Mouse (Mus musculus) forebrain, embryonic 12.5 days (tissue): Measurements from ENCODE around the gene Mta1. TPM values are rescaled to one million over a fixed set of nuclear protein-coding genes. Genes with fewer than 3 reads are reported as not detected.

Source experiments
- ATAC-seq: fragments of 200-750 bp; cut with Nextera tagmentation; 2 replicates; pipeline ENCODE4 v1.8.0; 2017; ENCODE audit warnings: moderate TSS enrichment; ENCODE audit not compliant: low FRiP score
- H3K27ac ChIP-seq: fragments of 300-500 bp; sonication (generic); 2 replicates; pipeline ENCODE4 v1.5.1; 2016; ENCODE audit warnings: mild to moderate bottlenecking
- H3K27me3 ChIP-seq: fragments of 300-500 bp; sonication (generic); 2 replicates; pipeline ENCODE4 v1.6.1; 2016; ENCODE audit warnings: mild to moderate bottlenecking
- H3K36me3 ChIP-seq: fragments of 300-500 bp; sonication (generic); replicated peaks from 2 replicates; pipeline ENCODE4 v1.6.1; 2016; ENCODE audit warnings: mild to moderate bottlenecking
- H3K4me1 ChIP-seq: fragments of 300-500 bp; sonication (generic); 2 replicates; pipeline ENCODE4 v1.6.1; 2016
- H3K4me2 ChIP-seq: fragments of 300-500 bp; sonication (generic); 2 replicates; pipeline ENCODE4 v1.6.1; 2016; ENCODE audit warnings: mild to moderate bottlenecking, moderate library complexity
- H3K4me3 ChIP-seq: fragments of 300-500 bp; sonication (generic); replicated peaks from 2 replicates; pipeline ENCODE4 v1.5.1; 2016; ENCODE audit warnings: mild to moderate bottlenecking
- H3K9ac ChIP-seq: fragments of 300-500 bp; sonication (generic); 2 replicates; pipeline ENCODE4 v1.6.1; 2016; ENCODE audit warnings: mild to moderate bottlenecking
- H3K9me3 ChIP-seq: fragments of 300-500 bp; sonication (generic); 2 replicates; pipeline ENCODE4 v1.6.1; 2016
- WGBS: fragments of 180-500 bp; shearing (Covaris S2); methylation state at CpG from one replicate; pipeline ENCODE4 v1.1.7; 2016; 5-methylcytosine and 5-hydroxymethylcytosine counted together
- polyA plus RNA-seq: library from polyadenylated mRNA; unstranded; fragments of >200 nt; fragmentation: Nextera tagmentation; extraction: Ambion mirVana; gene quantifications from 2 replicates; pipeline ENCODE4 v1.2.1, GENCODE M21; 2016

Gene Mta1
- 22.2 and 22.7 TPM in 2 replicates for polyA plus RNA-seq

DNA sequence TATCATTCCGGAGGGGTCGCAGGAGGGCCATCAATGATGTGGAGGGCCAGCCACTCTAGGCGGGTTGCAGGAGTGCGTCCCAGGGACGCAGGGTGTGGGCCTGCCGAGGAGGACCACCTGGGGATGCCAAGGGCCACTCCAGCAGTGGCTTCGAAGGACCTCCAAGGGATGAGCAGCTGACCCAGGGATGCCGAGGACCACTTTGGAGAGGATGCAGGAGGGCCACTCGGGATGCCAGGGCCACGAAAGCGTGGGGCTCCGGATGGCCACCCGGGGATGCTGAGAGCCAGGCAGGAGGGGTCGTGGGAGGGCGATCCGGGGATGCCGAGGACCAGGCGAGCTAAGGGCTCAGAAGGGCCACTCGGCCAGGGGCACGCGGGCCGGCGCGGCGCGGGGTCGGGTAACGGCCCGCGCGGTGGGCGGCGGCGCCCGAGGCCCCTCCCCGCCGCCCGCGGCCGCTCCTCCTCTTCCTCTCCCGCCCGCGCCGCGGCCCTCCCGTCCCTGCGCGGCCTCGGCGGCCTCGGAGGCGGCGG is at the start of gene Mta1:
Mta1 (plus strand) TSS at position 530 of the 533 bp plus-strand sequence.
- no peaks in the 10 kb centered on the region for H3K27me3 ChIP-seq
- no peaks in the 10 kb centered on the region for H3K9me3 ChIP-seq
- peak within 1 kb of the TSS; percentile 100 for H3K9ac ChIP-seq
- ATAC-seq: peak; percentile 82
- 3% methylated on average over 13 of the region's 53 CpGs for WGBS
- H3K27ac ChIP-seq: peak within 1 kb of the TSS; percentile 87
- H3K36me3 ChIP-seq: no peaks in the 10 kb centered on the region; the same call in 1 of the 2 replicates
- H3K4me2 ChIP-seq: peak within 1 kb of the TSS; percentile 92
- peaks cover 36% of the 10 kb centered on the region for H3K4me1 ChIP-seq
- peak within 1 kb of the TSS; percentile 99 for H3K4me3 ChIP-seq

DNA sequence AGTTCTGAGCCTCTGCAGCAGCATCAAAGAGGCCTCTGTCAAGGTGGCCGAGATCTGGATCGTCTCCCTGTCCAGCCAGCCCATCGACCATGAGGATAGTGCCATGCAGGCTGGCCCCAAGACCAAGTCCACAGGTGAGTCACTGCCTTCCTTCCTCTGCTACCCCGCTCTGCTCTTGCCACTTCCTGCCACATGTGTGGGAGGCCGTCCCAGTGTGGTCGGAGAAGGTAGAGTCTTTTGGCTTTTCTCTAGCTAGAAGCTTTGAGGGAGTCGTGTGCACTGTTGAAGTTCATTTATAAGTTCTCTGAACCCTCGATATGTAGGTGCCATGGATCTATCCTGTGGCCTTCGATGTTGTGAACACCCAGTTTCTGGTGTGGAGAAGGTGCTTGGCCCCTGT is 48.2 kb upstream of the Mta1 start:
- Histone ChIP-seq H3K27me3 (no peaks in the 10 kb centered on the region), H3K9ac (no peak overlapping the region), H3K9me3 (no peaks in the 10 kb centered on the region), H3K36me3 (peaks cover 88% of the 10 kb centered on the region), H3K27ac (no peak overlapping the region), H3K4me2 (no peak overlapping the region), H3K4me1 (no peaks in the 10 kb centered on the region), H3K4me3 (no peak overlapping the region)
- WGBS: 94% methylated on average over 9 of the region's 9 CpGs
- ATAC-seq: no peak

DNA sequence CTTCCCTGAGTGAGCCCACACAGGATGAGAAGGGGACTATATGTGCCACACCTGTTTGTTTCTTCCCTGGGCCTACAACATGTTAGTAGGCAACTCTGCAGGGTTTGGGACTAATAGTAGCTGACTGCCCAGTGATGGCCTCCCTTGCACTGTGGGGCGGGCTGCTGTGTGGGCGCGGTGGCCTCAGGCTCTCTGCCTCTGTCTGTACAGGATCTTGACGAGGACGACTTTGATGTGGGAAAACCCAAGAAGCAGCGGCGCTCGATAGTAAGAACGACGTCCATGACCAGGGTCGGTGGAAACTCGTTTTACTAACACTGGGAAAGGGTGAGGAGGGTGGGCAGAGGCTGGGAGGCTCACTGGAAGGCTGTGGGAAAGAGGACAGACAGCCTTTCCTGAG is 47.4 kb upstream of the Mta1 start:
- Histone ChIP-seq H3K4me1 (no peaks in the 10 kb centered on the region), H3K36me3 (peaks cover 86% of the 10 kb centered on the region), H3K9ac (no peak overlapping the region), H3K4me3 (no peak overlapping the region), H3K9me3 (no peaks in the 10 kb centered on the region), H3K4me2 (no peak overlapping the region), H3K27ac (no peak overlapping the region), H3K27me3 (no peaks in the 10 kb centered on the region)
- ATAC-seq: no peak
- WGBS: 85% methylated on average over 12 of the region's 12 CpGs

DNA sequence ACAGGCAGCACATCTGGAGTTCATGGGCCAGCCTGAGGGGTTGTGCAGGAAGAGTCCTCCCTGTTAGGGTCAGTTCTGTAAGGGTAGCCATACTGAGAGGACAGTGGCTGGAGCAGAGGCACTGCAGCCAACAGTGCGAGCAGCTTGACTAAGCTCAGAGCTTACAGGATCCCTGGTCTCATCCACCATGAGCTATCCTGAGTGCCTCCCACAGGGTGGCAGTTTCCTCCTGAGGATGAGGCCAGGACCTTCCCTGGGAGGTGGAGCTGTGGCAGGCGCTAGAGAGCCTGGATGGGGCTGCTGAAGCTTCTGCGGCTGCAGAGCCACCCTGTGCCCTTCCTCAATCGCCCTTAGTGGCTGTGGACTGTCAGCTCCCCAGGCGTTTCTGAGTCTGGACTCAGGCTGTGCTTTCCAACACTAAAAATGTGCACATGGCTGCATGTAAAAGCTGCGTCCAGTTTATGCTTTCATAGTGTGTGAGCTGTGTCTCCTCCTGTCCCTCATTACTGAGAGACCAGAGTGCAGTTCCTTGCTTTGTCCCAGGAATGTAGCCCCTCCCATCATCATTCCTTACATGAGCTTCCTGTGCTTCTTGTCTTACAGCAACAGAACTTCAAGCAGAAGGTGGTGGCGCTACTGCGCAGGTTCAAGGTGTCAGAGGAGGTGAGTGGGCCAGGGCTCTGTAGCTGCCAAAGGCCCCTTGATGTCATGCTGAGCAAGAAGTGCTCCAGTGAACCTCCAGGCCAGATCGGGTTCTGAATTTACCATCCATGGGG is 46.3 kb upstream of the Mta1 start:
- Histone ChIP-seq H3K4me2 (no peak overlapping the region), H3K9ac (no peak overlapping the region), H3K4me3 (no peak overlapping the region), H3K27ac (0 out of 2 replicates have a peak overlapping the region, but pooled peaks have one; percentile 53), H3K9me3 (no peaks in the 10 kb centered on the region), H3K36me3 (peaks cover 82% of the 10 kb centered on the region), H3K27me3 (no peaks in the 10 kb centered on the region), H3K4me1 (no peaks in the 10 kb centered on the region)
- no peak for ATAC-seq
- WGBS: 64% methylated on average over 9 of the region's 9 CpGs

DNA sequence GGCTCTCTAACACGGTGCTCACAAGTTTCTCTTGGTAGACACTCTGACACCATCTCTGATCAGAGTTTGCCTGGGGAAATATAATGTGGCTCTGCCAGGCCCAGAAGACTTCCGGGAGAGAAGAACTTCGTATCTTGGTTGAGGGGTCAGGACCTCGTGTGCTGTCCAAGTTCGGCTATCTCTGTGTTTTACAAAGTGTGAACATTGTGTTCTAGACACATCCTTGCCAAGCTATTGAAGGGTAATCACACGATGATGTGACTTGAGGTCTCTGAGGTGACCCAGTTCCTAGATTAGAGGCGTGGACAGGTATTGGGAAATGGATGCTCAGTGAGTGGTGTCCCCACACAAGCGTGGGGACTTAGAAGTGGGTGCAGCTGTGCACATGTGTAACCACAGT is 42.0 kb upstream of the Mta1 start:
- Histone ChIP-seq H3K27ac (no peak overlapping the region), H3K4me3 (no peak overlapping the region), H3K9ac (no peak overlapping the region), H3K27me3 (no peaks in the 10 kb centered on the region), H3K4me1 (no peaks in the 10 kb centered on the region), H3K36me3 (peaks cover 82% of the 10 kb centered on the region), H3K4me2 (no peak overlapping the region), H3K9me3 (no peaks in the 10 kb centered on the region)
- WGBS: 92% methylated on average over 8 of the region's 8 CpGs
- ATAC-seq: no peak

DNA sequence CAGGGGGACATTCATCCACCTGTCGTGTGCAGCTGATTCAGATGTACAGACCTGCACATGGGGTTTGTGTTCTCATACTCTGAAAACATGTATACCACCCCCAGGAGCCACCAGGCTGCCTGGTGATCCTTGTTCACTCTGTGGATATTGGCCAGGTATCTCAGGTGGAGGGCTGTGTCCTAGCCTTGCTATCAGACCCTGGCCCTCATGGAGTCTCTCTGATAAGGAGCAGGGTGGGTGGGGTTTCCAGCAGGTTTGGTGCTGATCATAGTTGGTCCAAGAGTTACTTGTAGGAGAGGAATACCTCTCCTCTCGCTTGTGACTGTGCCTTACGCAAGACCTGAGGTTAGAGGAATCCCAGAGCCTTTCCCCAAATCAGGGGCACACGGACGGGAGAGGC is 37.9 kb upstream of the Mta1 start:
- Histone ChIP-seq H3K9ac (no peak overlapping the region), H3K9me3 (no peaks in the 10 kb centered on the region), H3K27me3 (no peaks in the 10 kb centered on the region), H3K4me1 (no peaks in the 10 kb centered on the region), H3K36me3 (peaks cover 84% of the 10 kb centered on the region), H3K4me3 (no peak overlapping the region), H3K4me2 (no peak overlapping the region), H3K27ac (no peak overlapping the region)
- ATAC-seq: no peak
- WGBS: 86% methylated on average over 5 of the region's 5 CpGs

DNA sequence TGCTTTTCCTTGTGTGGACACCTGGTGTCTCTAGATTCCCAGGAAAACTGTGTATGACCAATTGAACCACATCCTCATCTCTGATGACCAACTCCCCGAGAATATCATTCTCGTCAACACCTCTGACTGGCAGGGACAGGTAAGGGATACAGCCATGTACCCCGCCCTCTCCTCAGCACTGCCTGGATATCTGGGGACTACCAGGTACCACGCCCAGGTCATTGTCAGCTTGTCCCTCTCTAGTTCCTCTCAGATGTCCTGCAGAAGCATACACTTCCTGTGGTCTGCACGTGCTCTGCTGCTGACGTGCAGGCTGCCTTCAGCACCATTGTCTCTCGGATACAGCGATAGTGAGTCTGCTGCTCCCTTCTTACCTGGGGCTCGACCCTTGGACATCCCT is 36.5 kb upstream of the Mta1 start:
- H3K4me3 ChIP-seq: no peak overlapping the region
- peaks cover 89% of the 10 kb centered on the region for H3K36me3 ChIP-seq
- no peak for ATAC-seq
- H3K4me2 ChIP-seq: no peak overlapping the region
- H3K27ac ChIP-seq: no peak overlapping the region
- H3K9me3 ChIP-seq: no peaks in the 10 kb centered on the region
- no peak overlapping the region for H3K9ac ChIP-seq
- no peaks in the 10 kb centered on the region for H3K27me3 ChIP-seq
- no peaks in the 10 kb centered on the region for H3K4me1 ChIP-seq
- 92% methylated on average over 9 of the region's 9 CpGs for WGBS

DNA sequence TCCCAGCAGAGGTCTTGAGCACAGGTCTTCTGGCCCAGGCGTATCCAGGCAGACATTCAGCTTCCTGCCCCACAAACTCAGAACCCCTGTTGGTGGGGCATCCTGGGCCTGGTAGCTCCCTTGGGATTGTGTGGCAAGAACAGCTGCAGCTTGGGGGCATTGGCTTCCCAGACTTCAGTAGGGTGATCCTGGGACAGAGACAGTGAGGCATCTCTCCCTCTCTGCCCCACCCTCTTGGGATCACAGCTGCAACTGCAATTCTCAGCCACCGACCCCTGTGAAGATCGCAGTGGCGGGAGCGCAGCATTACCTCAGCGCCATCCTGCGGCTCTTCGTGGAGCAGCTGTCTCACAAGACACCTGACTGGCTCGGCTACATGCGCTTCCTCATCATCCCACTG is 35.9 kb upstream of the Mta1 start:
- no peaks in the 10 kb centered on the region for H3K9me3 ChIP-seq
- H3K4me1 ChIP-seq: no peaks in the 10 kb centered on the region
- H3K4me2 ChIP-seq: no peak overlapping the region
- WGBS: 81% methylated on average over 10 of the region's 10 CpGs
- no peak overlapping the region for H3K27ac ChIP-seq
- no peak for ATAC-seq
- H3K9ac ChIP-seq: no peak overlapping the region
- H3K36me3 ChIP-seq: peaks cover 83% of the 10 kb centered on the region
- no peaks in the 10 kb centered on the region for H3K27me3 ChIP-seq
- H3K4me3 ChIP-seq: no peak overlapping the region

DNA sequence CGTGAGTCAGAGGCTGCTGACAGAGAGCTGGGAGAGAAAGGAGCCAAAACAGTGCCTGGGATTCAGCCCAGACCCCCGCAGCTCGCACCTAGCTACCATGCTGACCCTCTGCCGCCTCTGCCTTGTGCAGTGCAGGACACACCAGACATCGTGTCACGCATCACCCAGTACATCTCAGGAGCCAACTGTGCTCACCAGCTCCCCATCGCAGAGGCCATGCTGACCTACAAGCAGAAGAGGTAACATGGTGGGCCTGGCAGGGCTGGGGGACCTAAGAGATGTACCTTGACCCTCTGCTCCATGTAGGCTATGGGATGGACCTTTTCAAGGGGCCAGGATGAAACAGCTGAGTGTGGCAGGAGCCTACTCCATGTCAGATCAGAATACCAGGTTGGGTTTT is 34.4 kb upstream of the Mta1 start:
- Histone ChIP-seq H3K4me1 (no peaks in the 10 kb centered on the region), H3K9me3 (no peaks in the 10 kb centered on the region), H3K4me3 (no peak overlapping the region), H3K36me3 (peaks cover 83% of the 10 kb centered on the region), H3K4me2 (no peak overlapping the region), H3K27me3 (no peaks in the 10 kb centered on the region), H3K9ac (no peak overlapping the region), H3K27ac (no peak overlapping the region)
- 94% methylated on average over 7 of the region's 7 CpGs for WGBS
- no peak for ATAC-seq

DNA sequence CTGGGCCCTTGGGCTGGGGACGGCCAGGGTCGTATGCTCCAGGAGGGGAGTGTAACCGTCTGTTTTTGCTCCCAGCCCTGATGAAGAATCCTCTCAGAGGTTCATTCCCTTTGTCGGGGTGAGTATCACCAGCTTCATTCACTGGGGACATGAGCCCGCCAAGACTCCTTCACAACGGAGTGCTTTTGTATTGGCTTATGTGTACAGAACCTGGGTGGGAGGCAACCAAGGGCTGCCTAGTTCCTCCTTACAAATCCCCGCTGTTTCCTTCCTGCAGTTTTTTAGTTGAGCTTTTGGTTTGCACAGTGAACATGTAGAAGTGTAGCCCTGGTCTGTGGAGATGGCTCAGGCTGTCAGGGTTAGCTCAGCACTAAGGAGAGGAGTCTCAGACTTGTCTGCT is 30.1 kb upstream of the Mta1 start:
- 85% methylated on average over 7 of the region's 7 CpGs for WGBS
- Histone ChIP-seq H3K9ac (no peak overlapping the region), H3K9me3 (no peaks in the 10 kb centered on the region), H3K4me3 (no peak overlapping the region), H3K27ac (no peak overlapping the region), H3K36me3 (peaks cover 77% of the 10 kb centered on the region), H3K4me2 (no peak overlapping the region), H3K27me3 (no peaks in the 10 kb centered on the region), H3K4me1 (no peaks in the 10 kb centered on the region)
- no peak for ATAC-seq

DNA sequence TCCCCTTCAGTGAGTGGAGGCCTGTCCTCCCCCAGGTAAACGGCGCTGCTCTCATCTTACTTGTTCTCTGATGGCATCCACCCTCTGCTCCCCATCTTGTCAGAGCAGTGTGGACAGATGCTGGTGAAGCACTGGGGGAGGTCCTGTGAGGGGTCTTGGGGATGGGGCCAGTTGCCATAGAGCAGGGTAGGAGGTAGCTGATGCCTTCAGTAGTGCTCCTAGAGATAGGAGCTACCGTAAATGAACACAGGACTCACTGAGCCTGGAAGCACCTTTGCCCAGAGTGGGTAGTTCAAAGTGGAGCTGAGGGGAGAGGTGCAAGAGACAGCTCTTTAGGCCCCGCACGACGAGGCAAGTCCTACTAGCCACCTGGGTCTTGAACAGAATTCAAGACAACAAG is 28.7 kb upstream of the Mta1 start:
- no peak for ATAC-seq
- Histone ChIP-seq H3K36me3 (peaks cover 64% of the 10 kb centered on the region), H3K4me1 (peaks cover 10% of the 10 kb centered on the region), H3K27ac (no peak overlapping the region), H3K9ac (no peak overlapping the region), H3K27me3 (no peaks in the 10 kb centered on the region), H3K4me2 (no peak overlapping the region), H3K9me3 (no peaks in the 10 kb centered on the region), H3K4me3 (no peak overlapping the region)
- WGBS: 92% methylated on average over 6 of the region's 6 CpGs

DNA sequence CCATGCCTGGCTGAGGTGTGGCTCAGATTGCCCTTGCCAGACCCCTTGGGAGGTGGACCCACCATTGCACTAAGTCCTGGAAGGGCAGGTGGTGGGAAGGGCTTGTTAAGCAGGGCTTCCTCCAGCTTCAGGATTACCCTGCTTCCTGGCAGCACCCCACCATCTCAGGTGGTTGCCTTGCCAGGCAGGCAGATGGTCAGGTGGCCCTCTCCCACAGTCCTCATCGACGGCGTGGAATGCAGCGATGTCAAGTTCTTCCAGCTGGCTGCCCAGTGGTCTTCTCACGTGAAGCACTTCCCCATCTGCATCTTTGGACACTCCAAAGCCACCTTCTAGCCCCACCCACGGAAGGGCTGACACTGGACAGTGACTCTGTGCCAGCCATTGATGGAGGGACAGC is 26.8 kb upstream of the Mta1 start:
- Histone ChIP-seq H3K4me3 (no peak overlapping the region), H3K9me3 (no peaks in the 10 kb centered on the region), H3K4me1 (peaks cover 21% of the 10 kb centered on the region), H3K4me2 (no peak overlapping the region), H3K36me3 (peaks cover 50% of the 10 kb centered on the region), H3K27me3 (no peaks in the 10 kb centered on the region), H3K9ac (no peak overlapping the region), H3K27ac (no peak overlapping the region)
- ATAC-seq: no peak
- 94% methylated on average over 6 of the region's 6 CpGs for WGBS

DNA sequence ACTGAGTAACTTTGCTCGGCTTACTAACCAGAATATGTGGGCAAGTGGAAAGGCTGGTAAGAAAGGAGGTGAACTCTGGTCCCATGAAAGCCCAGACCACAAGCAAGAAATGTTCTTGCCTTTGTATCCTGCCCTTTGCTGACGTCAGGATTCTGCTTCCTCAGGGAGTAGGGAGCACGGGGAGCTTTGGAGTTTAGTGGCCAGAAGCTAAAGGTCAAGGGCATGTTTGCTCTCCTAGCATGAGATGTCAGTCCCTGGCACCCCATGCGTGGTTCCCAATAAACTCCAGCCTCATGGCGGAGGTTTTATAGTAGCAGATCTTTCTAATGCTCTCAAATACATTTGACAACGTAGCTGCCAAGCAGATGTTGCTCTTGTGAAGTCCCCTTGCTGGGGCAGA is 26.3 kb upstream of the Mta1 start:
- 0 out of 2 replicates have a peak overlapping the region, but pooled peaks have one; percentile 12 for H3K9ac ChIP-seq
- peaks cover 50% of the 10 kb centered on the region for H3K36me3 ChIP-seq
- H3K4me1 ChIP-seq: peaks cover 21% of the 10 kb centered on the region
- no peak overlapping the region for H3K4me2 ChIP-seq
- ATAC-seq: no peak
- H3K4me3 ChIP-seq: no peak overlapping the region
- 82% methylated on average over 6 of the region's 6 CpGs for WGBS
- H3K27me3 ChIP-seq: no peaks in the 10 kb centered on the region
- no peaks in the 10 kb centered on the region for H3K9me3 ChIP-seq
- no peak overlapping the region for H3K27ac ChIP-seq
